Mouse (Mus musculus) heart, embryonic 16.5 days (tissue): ENCODE data around the gene Rcan1. TPM values are rescaled to one million over a fixed set of nuclear protein-coding genes. Genes with fewer than 3 reads are reported as not detected.
A peak's percentile ranks its signal among the peaks of the same experiment; 100 is the strongest.

Source experiments
- ATAC-seq: fragments of 200-750 bp; cut with Nextera tagmentation; replicated peaks from 2 replicates; pipeline ENCODE4 v1.8.0; 2017; ENCODE audit warnings: moderate number of reproducible peaks; ENCODE audit not compliant: insufficient read depth, low FRiP score; ENCODE audit errors: extremely low read depth
- H3K27ac ChIP-seq: fragments of 300-500 bp; sonication (generic); 2 replicates; pipeline ENCODE4 v1.5.1; 2014; ENCODE audit warnings: mild to moderate bottlenecking, low read length, control low read depth, moderate library complexity
- H3K27me3 ChIP-seq: fragments of 300-500 bp; sonication (generic); 2 replicates; pipeline ENCODE4 v1.6.1; 2014; ENCODE audit warnings: low read length, mixed read lengths; ENCODE audit not compliant: control insufficient read depth, insufficient read depth
- H3K36me3 ChIP-seq: fragments of 300-500 bp; sonication (generic); 2 replicates; pipeline ENCODE4 v1.6.1; 2014; ENCODE audit not compliant: control insufficient read depth, insufficient read depth
- H3K4me1 ChIP-seq: fragments of 300-500 bp; sonication (generic); 2 replicates; pipeline ENCODE4 v1.6.1; 2014; ENCODE audit warnings: low read length, mixed read lengths; ENCODE audit not compliant: control insufficient read depth, insufficient read depth
- H3K4me2 ChIP-seq: fragments of 300-500 bp; sonication (generic); 2 replicates; pipeline ENCODE4 v1.6.1; 2014; ENCODE audit warnings: low read depth, mild to moderate bottlenecking, control low read depth, low read length
- H3K4me3 ChIP-seq: fragments of 300-500 bp; sonication (generic); 2 replicates; pipeline ENCODE4 v1.5.1; 2014; ENCODE audit warnings: mild to moderate bottlenecking, control low read depth, low read length
- H3K9ac ChIP-seq: fragments of 300-500 bp; sonication (generic); 2 replicates; pipeline ENCODE4 v1.6.1; 2014; ENCODE audit warnings: low read length, control low read depth
- H3K9me3 ChIP-seq: fragments of 300-500 bp; sonication (generic); replicated peaks from 2 replicates; pipeline ENCODE4 v1.6.1; 2016; ENCODE audit warnings: low read length; ENCODE audit not compliant: control insufficient read depth
- WGBS: fragments of 180-500 bp; shearing (Covaris S2); extraction: QIAGEN DNeasy Blood & Tissue Kit; methylation state at CpG from one replicate; pipeline ENCODE4 v1.1.7; 2014; 5-methylcytosine and 5-hydroxymethylcytosine counted together
- polyA plus RNA-seq: library from polyadenylated mRNA; unstranded; fragments of >200 nt; fragmentation: Nextera tagmentation; extraction: Ambion mirVana; gene quantifications from 2 replicates; pipeline ENCODE4 v1.2.1, GENCODE M21; 2015

Gene Rcan1
- polyA plus RNA-seq, 1 experiment from 2014 or later: 80.7 TPM

DNA sequence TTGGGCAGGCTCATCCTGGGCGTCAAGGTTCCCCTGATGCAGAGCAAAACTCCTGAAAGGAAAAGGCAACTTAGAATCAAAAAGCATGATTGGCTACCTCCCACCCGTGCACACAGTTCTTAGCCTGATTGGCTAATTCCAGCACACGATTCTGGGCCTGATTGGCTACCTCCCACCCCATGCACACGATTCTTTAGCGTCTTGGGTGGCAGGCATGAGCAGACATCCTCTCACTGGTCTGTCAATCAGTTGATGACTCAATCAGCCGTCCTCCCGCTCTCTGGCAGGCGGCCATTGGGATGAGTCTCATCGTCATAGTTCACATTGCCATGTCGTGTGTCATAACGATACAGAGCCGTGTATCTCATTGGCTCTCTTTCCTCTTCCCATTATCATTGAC, 121.7 kb downstream of the Rcan1 start:
- Histone ChIP-seq H3K4me2 (no peak overlapping the region), H3K9ac (no peak overlapping the region), H3K27me3 (no peaks in the 10 kb centered on the region), H3K4me1 (peaks cover 22% of the 10 kb centered on the region), H3K4me3 (no peak overlapping the region), H3K9me3 (no peaks in the 10 kb centered on the region), H3K27ac (no peak overlapping the region), H3K36me3 (no peaks in the 10 kb centered on the region)
- 69% methylated on average over 12 of the region's 12 CpGs for WGBS
- ATAC-seq: no peak

- Histone ChIP-seq H3K27me3 (no peaks in the 10 kb centered on the region), H3K4me1 (peaks cover 25% of the 10 kb centered on the region), H3K4me3 (no peak overlapping the region), H3K9me3 (no peaks in the 10 kb centered on the region), H3K9ac (peak overlapping the region; percentile 74), H3K4me2 (peak overlapping the region; percentile 45), H3K27ac (peak overlapping the region; percentile 99), H3K36me3 (no peaks in the 10 kb centered on the region)
- 35% methylated on average over 13 of the region's 13 CpGs for WGBS
- peak; percentile 84 for ATAC-seq
Measured at GRCm38 (mm10) chr16:92346297-92346916, 124.3 kb downstream of the Rcan1 start.

- ATAC-seq: peak; percentile 77
- Histone ChIP-seq H3K4me2 (no peak overlapping the region), H3K36me3 (no peaks in the 10 kb centered on the region), H3K27ac (peak overlapping the region; percentile 99), H3K4me3 (no peak overlapping the region), H3K27me3 (no peaks in the 10 kb centered on the region), H3K9ac (peak overlapping the region; percentile 43; the same call in 1 of the 2 replicates), H3K4me1 (peaks cover 35% of the 10 kb centered on the region), H3K9me3 (no peaks in the 10 kb centered on the region)
- WGBS: 15% methylated on average over 11 of the region's 11 CpGs
Measured at GRCm38 (mm10) chr16:92345177-92345576, 125.5 kb downstream of the Rcan1 start.

Other genes starting within 250 kb of the Rcan1 start
- gene Kcne2, start 178.5 kb downstream of the Rcan1 start, polyA plus RNA-seq: 1.1 and 1.3 TPM in 2 replicates
- 120 and 124 TPM in 2 replicates for gene Smim11, start 169.6 kb downstream of the Rcan1 start, polyA plus RNA-seq
- 0.05 TPM in 1 of 2 replicates, not detected in the other for gene Fam243, start 149.4 kb downstream of the Rcan1 start, polyA plus RNA-seq
- 166 and 187 TPM in 2 replicates for gene Kcne1, start 111.4 kb downstream of the Rcan1 start, polyA plus RNA-seq
- gene Clic6, start 14.9 kb upstream of the Rcan1 start, polyA plus RNA-seq: 1.9 and 3.4 TPM in 2 replicates